31 mouse cellular contexts compared by ENCODE assay signal in genomic region chr10:9678071-9678470, GRCm38 (mm10). TPM values are rescaled to one million over a fixed set of nuclear protein-coding genes. Genes with fewer than 3 reads are reported as not detected.
DNase-seq lines count a peak whose midpoint lies in the region; ATAC-seq and TF ChIP-seq lines count a peak whose summit lies in the region.
"Had no signal": no experiment of that assay in that cellular context is flagged by ENCODE, and none has a peak within 500 bp of the region (broad histone marks: within the 10 kb centered on the region; RNA-seq: fewer than 3 reads in every experiment).

No protein-coding gene starts in this region.

- TF ChIP-seq CTCF in kidney, postnatal 0 days (IDR thresholded peaks at IDR 0.05; ENCODE audit: low read depth) = no peak

- H3K9ac ChIP-seq in kidney, postnatal 0 days (ENCODE audit: low read depth, low read length) = no peak overlapping the region
- H3K9ac ChIP-seq in neural tube, embryonic 12.5 days = no peak overlapping the region
- H3K9ac ChIP-seq: embryonic facial prominence, embryonic 15.5 days; forebrain, postnatal 0 days; heart, embryonic 13.5 days; hindbrain, embryonic 12.5 days; limb, embryonic 12.5 days; liver, postnatal 0 days; midbrain, embryonic 13.5 days; stomach, embryonic 15.5 days had no signal

- no peak for DNase-seq in kidney, postnatal 0 days (ENCODE audit: low spot score)
- no peak for DNase-seq in kidney, adult 9 months
- no peak for DNase-seq in neural tube, embryonic 10.5 days (ENCODE audit: extremely low spot score, low spot score)
- DNase-seq in embryo, embryonic 11 days = peak; percentile 22
- DNase-seq in ovary, postnatal 36 days (ENCODE audit: low spot score) = no peak
- no peak for DNase-seq in frontal cortex, postnatal 10 days (ENCODE audit: low spot score in 2 of 2)
- DNase-seq: adrenal gland, postnatal 10 days; cerebellum, postnatal 14 days; forebrain, postnatal 0 days; gastrocnemius, postnatal 25 days; heart, adult 2 months; heart, postnatal 14 days; kidney, postnatal 25 days; layer of hippocampus, postnatal 36 days; liver, postnatal 0 days; lung, postnatal 14 days; right cerebral cortex, adult 18-20 months; right cerebral cortex, postnatal 4 days; thymus, postnatal 25 days had no signal

- H3K4me2 ChIP-seq in kidney, postnatal 0 days (ENCODE audit: low read length) = peak overlapping the region; percentile 25
- H3K4me2 ChIP-seq in neural tube, embryonic 12.5 days (replicated peaks) = peak overlapping the region; percentile 12; the same call in 1 of the 2 replicates
- H3K4me2 ChIP-seq: heart, embryonic 13.5 days; hindbrain, embryonic 12.5 days; liver, embryonic 11.5 days; midbrain, embryonic 13.5 days; stomach, embryonic 15.5 days had no signal

- no peak overlapping the region for H3K4me3 ChIP-seq in kidney, postnatal 0 days (replicated peaks; ENCODE audit: low read depth, low read length)
- no peak overlapping the region for H3K4me3 ChIP-seq in neural tube, embryonic 12.5 days
- H3K4me3 ChIP-seq: embryonic facial prominence, embryonic 15.5 days; heart, adult 2 months; heart, embryonic 13.5 days; hindbrain, embryonic 12.5 days; layer of hippocampus, adult 2 months; limb, embryonic 12.5 days; midbrain, embryonic 13.5 days; myocyte; stomach, embryonic 15.5 days had no signal

- peaks cover 9% of the 10 kb centered on the region; the same call in 1 of the 2 replicates for H3K4me1 ChIP-seq in kidney, postnatal 0 days (replicated peaks; ENCODE audit: insufficient read depth, low read length)
- peaks cover 25% of the 10 kb centered on the region for H3K4me1 ChIP-seq in neural tube, embryonic 12.5 days

- H3K9me3 ChIP-seq in kidney, postnatal 0 days (replicated peaks; ENCODE audit: low read length) = no peaks in the 10 kb centered on the region
- no peaks in the 10 kb centered on the region for H3K9me3 ChIP-seq in neural tube, embryonic 12.5 days
- H3K9me3 ChIP-seq: embryonic facial prominence, embryonic 15.5 days; heart, embryonic 13.5 days; hindbrain, embryonic 12.5 days; limb, embryonic 12.5 days; midbrain, embryonic 13.5 days; stomach, embryonic 15.5 days had no signal

- H3K27ac ChIP-seq in kidney, postnatal 0 days = no peak overlapping the region
- no peak overlapping the region for H3K27ac ChIP-seq in neural tube, embryonic 12.5 days
- H3K27ac ChIP-seq: embryonic facial prominence, embryonic 15.5 days; heart, adult 2 months; heart, embryonic 13.5 days; hindbrain, embryonic 12.5 days; limb, embryonic 12.5 days; midbrain, embryonic 13.5 days; stomach, embryonic 15.5 days had no signal

- no peak for ATAC-seq in kidney, postnatal 0 days (replicated peaks; ENCODE audit: low FRiP score, low read depth)
- peak; percentile 6; the same call in 1 of the 2 replicates for ATAC-seq in neural tube, embryonic 12.5 days (ENCODE audit: low FRiP score, low read depth)
- ATAC-seq: forebrain, postnatal 0 days; intestine, postnatal 0 days; liver, postnatal 0 days; midbrain, embryonic 13.5 days had no signal

- H3K27me3 ChIP-seq in kidney, postnatal 0 days (ENCODE audit: insufficient read depth, low read length) = 0 out of 2 replicates have a peak, but pooled peaks cover 4% of the 10 kb centered on the region
- peaks cover 16% of the 10 kb centered on the region for H3K27me3 ChIP-seq in neural tube, embryonic 12.5 days (replicated peaks)
- H3K27me3 ChIP-seq: stomach, embryonic 15.5 days had no signal

- WGBS in kidney, postnatal 0 days = 27% methylated on average over 5 of the region's 5 CpGs
- WGBS in neural tube, embryonic 12.5 days = 13% methylated on average over 5 of the region's 5 CpGs

- H3K36me3 ChIP-seq in kidney, postnatal 0 days (ENCODE audit: insufficient read depth, low read length) = no peaks in the 10 kb centered on the region
- H3K36me3 ChIP-seq in neural tube, embryonic 12.5 days = no peaks in the 10 kb centered on the region
- H3K36me3 ChIP-seq: embryonic facial prominence, embryonic 15.5 days; heart, embryonic 13.5 days; hindbrain, embryonic 12.5 days; limb, embryonic 12.5 days; midbrain, embryonic 13.5 days; stomach, embryonic 15.5 days had no signal

RNA-seq across cellular contexts. Expression of gene Samd5, which starts 3.1 kb away (rescaled TPM):
- polyA plus RNA-seq in kidney, postnatal 0 days (2015; fragmentation: Nextera tagmentation; extraction: Ambion mirVana) = 1.6 and 1.7 TPM in 2 replicates
- 5.4 and 5.9 TPM in 2 replicates for polyA plus RNA-seq in neural tube, embryonic 12.5 days (2016; fragmentation: Nextera tagmentation; extraction: Ambion mirVana)
- polyA plus RNA-seq: C2C12, myocyte had no signal
